Mouse (Mus musculus) thymus, adult 2 months (tissue): ENCODE results near the gene Fcho1. TPM values are rescaled to one million over a fixed set of nuclear protein-coding genes. Genes with fewer than 3 reads are reported as not detected.

Source experiments
- DNase-seq: peaks from one replicate; pipeline ENCODE4 v3.0.0; 2021
- H3K27ac ChIP-seq: fragments of 200-500 bp; 2 replicates; pipeline ENCODE4 v1.5.1; 2012; ENCODE audit warnings: low read length, control low read depth; ENCODE audit not compliant: control insufficient read depth, insufficient read depth
- H3K27me3 ChIP-seq: fragments of 200-500 bp; 2 replicates; pipeline ENCODE4 v1.6.1; 2012; ENCODE audit warnings: mild to moderate bottlenecking, low read length, moderate library complexity, mixed read lengths; ENCODE audit not compliant: control insufficient read depth, insufficient read depth
- H3K36me3 ChIP-seq: fragments of 200-500 bp; 2 replicates; pipeline ENCODE4 v1.6.1; 2012; ENCODE audit warnings: mild to moderate bottlenecking, low read length, moderate library complexity; ENCODE audit not compliant: control insufficient read depth, insufficient read depth
- H3K4me1 ChIP-seq: fragments of 200-500 bp; replicated peaks from 2 replicates; pipeline ENCODE4 v1.6.1; 2012; ENCODE audit warnings: low read length; ENCODE audit not compliant: control insufficient read depth, insufficient read depth
- H3K4me3 ChIP-seq: fragments of 200-500 bp; 2 replicates; pipeline ENCODE4 v1.5.1; 2012; ENCODE audit warnings: mild to moderate bottlenecking, low read length, control low read depth, moderate library complexity; ENCODE audit not compliant: control insufficient read depth, insufficient read depth
- CTCF ChIP-seq: fragments of 200-500 bp; IDR thresholded peaks from 2 replicates; pipeline ENCODE4 v1.5.1; 2012; ENCODE audit warnings: mild to moderate bottlenecking, control low read depth, low read length, moderate library complexity, borderline replicate concordance; ENCODE audit not compliant: control insufficient read depth, poor library complexity, insufficient read depth; ENCODE audit errors: extremely low read depth
- POLR2A ChIP-seq: fragments of 200-500 bp; IDR thresholded peaks from 2 replicates; pipeline ENCODE4 v1.6.1; 2012; ENCODE audit warnings: mild to moderate bottlenecking, low read length, control low read depth, moderate library complexity; ENCODE audit not compliant: control insufficient read depth, poor library complexity, insufficient read depth; ENCODE audit errors: extremely low read depth
- WGBS: fragments of 180-500 bp; shearing (Covaris S2); methylation state at CpG from one replicate; pipeline ENCODE4 v1.1.7; 2018; 5-methylcytosine and 5-hydroxymethylcytosine counted together
- polyA plus RNA-seq: library from polyadenylated mRNA; depleted of rRNA; stranded (reverse); fragments of >200 nt; gene quantifications from 2 replicates; pipeline ENCODE4 v1.2.3, GENCODE M21; 2012

The Fcho1 gene
- polyA plus RNA-seq, 1 experiment: 767 TPM

DNA sequence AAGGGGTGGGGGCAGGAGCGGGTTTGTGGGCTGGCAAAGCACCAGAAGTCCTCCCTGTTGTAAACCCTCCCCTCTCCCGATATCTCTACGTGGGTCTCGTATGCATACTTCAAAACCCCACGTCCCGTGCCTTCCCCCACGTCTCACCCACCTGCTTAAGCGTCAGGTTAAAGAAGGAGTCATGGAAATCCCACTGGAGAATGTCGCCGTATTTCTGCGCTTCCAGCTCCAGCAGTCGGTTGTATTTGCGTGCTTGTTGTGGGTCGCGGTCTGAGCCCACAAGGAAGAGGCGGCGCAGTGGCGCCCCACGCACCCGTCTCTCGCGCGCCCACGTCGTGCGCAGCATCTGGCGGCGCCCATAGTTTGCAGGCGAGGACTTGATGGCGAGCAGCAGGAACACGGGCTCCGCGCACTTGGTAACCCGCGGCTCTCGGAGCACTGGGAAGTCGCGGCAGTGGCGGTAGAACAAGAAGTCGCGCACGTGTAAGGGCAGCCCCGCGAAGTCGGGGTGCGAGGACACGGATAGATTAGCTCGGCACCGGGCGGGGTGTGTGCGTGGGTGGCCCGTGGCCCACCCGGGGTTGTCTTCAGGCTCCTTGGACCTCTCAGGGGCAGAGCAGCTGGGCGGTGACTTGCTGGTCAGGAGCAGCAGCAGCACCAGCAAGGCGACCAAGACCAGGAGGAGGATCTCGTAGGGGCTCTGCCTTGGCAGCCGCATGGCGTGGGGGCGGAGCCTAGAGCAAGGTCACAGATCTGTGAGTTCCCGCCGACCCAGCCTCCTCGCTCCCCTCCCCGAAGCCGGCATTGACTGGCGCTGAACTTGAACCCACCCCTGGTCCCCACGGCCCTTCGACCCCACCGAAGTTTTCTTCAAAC, 32.1 kb downstream of the Fcho1 start:
- peak overlapping the region; percentile 46 for H3K4me3 ChIP-seq
- 10% methylated on average over 68 of the region's 68 CpGs for WGBS
- peaks cover 14% of the 10 kb centered on the region for H3K4me1 ChIP-seq
- no peak for DNase-seq
- no peak overlapping the region for H3K27ac ChIP-seq
- H3K27me3 ChIP-seq: peaks cover 15% of the 10 kb centered on the region
- no peaks in the 10 kb centered on the region for H3K36me3 ChIP-seq
- TF ChIP-seq CTCF (no peak), POLR2A (no peak)

GRCm38 (mm10) chr8:71692509-71692908, 33.0 kb downstream of the Fcho1 start:
- no peak for TF ChIP-seq CTCF
- TF ChIP-seq POLR2A: no peak

DNA sequence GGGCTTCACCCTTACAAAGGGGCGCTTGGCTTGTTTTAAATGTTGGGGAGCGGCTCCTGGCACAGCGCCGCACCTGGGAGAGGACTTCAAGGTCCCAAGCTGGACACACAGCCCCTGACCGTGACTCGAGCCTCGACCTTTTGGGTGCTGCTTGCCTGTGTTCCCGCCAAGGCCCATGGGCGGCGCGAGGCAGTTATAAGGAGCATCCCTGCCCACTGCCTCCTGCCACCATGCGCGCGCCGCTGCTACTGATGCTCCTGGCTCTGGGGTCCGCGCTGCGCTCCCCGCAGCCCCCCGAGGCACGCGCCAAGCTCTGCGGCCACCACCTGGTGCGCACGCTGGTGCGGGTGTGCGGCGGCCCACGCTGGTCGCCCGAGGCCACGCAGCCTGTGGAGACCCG, 36.5 kb downstream of the Fcho1 start, which contains the start of gene Insl3:
Gene Insl3, plus strand, starts transcription at position 187 of the 400 bp plus-strand sequence.
- H3K4me3 ChIP-seq: no peak within 1 kb of the TSS
- TF ChIP-seq CTCF: no peak
- TF ChIP-seq POLR2A: no peak

More at GRCm38 (mm10) chr8:71692509-71692908, 33.0 kb downstream of the Fcho1 start:
- Histone ChIP-seq H3K27me3 (peaks cover 15% of the 10 kb centered on the region), H3K4me3 (peak overlapping the region; percentile 46), H3K36me3 (no peaks in the 10 kb centered on the region), H3K27ac (no peak overlapping the region), H3K4me1 (peaks cover 14% of the 10 kb centered on the region)
- WGBS: 7% methylated on average over 30 of the region's 30 CpGs
- peak; percentile 51 for DNase-seq

DNA sequence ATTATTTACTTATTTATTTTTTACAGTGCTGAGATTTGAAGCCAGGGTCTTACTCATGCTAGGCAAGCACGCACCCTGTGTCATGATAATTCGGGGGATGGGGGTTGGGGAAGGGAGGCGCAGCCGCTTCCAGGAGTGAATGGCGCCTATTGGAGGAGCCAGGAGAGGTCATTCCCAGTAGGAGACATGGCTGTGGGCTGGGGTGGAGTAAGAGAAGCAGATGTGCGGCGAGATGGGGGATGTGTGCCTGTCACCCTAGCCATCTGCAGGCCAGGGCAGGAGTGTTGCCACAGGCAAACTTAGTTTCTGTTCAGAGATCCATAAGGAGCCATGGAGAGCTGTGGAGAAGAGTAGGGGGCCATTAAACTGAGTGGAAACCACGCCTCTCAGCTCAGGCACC, 37.9 kb downstream of the Fcho1 start:
- no peak overlapping the region for H3K4me3 ChIP-seq

More for the DNA sequence above, 36.5 kb downstream of the Fcho1 start, which contains the start of gene Insl3:
- Histone ChIP-seq H3K4me1 (peaks cover 14% of the 10 kb centered on the region), H3K36me3 (no peaks in the 10 kb centered on the region), H3K27me3 (peaks cover 15% of the 10 kb centered on the region), H3K27ac (no peak within 1 kb of the TSS)
- 86% methylated on average over 33 of the region's 33 CpGs for WGBS
- DNase-seq: no peak

DNA sequence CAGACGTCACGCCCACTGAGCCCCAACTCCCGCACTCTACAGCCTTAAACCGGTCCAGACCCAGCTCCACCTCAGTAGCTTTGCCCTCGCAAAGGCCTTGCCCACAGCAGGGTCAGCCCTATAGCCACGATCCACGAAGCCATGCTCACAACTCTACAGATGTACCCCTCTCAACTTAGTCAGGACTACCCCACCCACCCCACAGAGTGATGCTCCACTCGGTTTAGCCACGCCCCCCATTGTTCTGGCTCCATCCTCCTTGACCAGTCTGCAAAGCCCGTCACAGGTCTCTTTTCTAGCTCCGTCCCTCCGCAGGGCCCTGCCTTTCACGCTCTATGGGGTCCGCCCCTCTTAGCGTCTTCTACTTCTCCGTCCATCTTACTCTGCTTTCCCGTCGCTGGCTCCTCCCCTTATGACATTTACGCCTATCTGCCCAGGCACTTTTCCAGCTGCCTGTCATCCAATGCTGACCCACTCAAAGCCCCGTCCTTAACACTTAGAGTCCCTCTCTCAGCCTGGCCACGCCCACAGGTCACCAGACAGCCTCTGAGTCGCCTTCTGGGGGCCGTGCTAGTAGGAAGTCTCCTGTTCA, 39.3 kb downstream of the Fcho1 start:
- no peak for DNase-seq
- Histone ChIP-seq H3K27me3 (no peaks in the 10 kb centered on the region; the same call in 1 of the 2 replicates), H3K4me3 (no peak overlapping the region), H3K36me3 (no peaks in the 10 kb centered on the region), H3K4me1 (no peaks in the 10 kb centered on the region), H3K27ac (no peak overlapping the region)
- TF ChIP-seq CTCF (no peak), POLR2A (no peak)
- WGBS: 96% methylated on average over 23 of the region's 23 CpGs

More for the DNA sequence above, 37.9 kb downstream of the Fcho1 start:
- TF ChIP-seq POLR2A: no peak
- no peak for TF ChIP-seq CTCF
- Histone ChIP-seq H3K4me1 (peaks cover 1% of the 10 kb centered on the region), H3K27me3 (peaks cover 3% of the 10 kb centered on the region; the same call in 1 of the 2 replicates), H3K27ac (no peak overlapping the region), H3K36me3 (no peaks in the 10 kb centered on the region)
- 94% methylated on average over 8 of the region's 8 CpGs for WGBS
- DNase-seq: no peak

- Histone ChIP-seq H3K36me3 (no peaks in the 10 kb centered on the region), H3K27me3 (no peaks in the 10 kb centered on the region), H3K4me1 (no peaks in the 10 kb centered on the region), H3K4me3 (no peak overlapping the region), H3K27ac (no peak overlapping the region)
- TF ChIP-seq POLR2A (no peak), CTCF (no peak)
- WGBS: 93% methylated on average over 29 of the region's 29 CpGs
- DNase-seq: no peak
These were observed 39.9 kb downstream of the Fcho1 start for GRCm38 (mm10) chr8:71685573-71685972.

GRCm38 (mm10) chr8:71684701-71685100, 40.8 kb downstream of the Fcho1 start:
- no peak for DNase-seq
- H3K4me1 ChIP-seq: no peaks in the 10 kb centered on the region
- H3K27me3 ChIP-seq: no peaks in the 10 kb centered on the region
- H3K27ac ChIP-seq: no peak overlapping the region
- H3K4me3 ChIP-seq: no peak overlapping the region
- H3K36me3 ChIP-seq: no peaks in the 10 kb centered on the region
- WGBS: 90% methylated on average over 10 of the region's 10 CpGs
- TF ChIP-seq POLR2A (no peak), CTCF (no peak)
